Mouse (Mus musculus): ENCODE results near the gene Rab8a.

- TF ChIP-seq CTCF (IDR thresholded peaks at IDR 0.05; ENCODE audit: low read depth, low read length) (no peak), POLR2A (IDR thresholded peaks at IDR 0.05; ENCODE audit: borderline replicate concordance, low read depth, low read length) (no peak)
Measured at GRCm38 (mm10) chr8:72169681-72170249, 8.8 kb downstream of the Rab8a start.
